Mouse (Mus musculus) heart, postnatal 14 days (tissue): ENCODE measurements around the gene Fggy. TPM values are rescaled to one million over a fixed set of nuclear protein-coding genes. Genes with fewer than 3 reads are reported as not detected.

Experiments used
- DNase-seq, 2 experiments: peaks; one replicate each; pipeline ENCODE4 v3.0.0; 2021 to 2022
- intact Hi-C: fragments of 180-260 bp; cut with DNase I; formaldehyde crosslinking; loops from one replicate; pipeline ENCODE4 v1.15.1; 2025
- total RNA-seq, 2 experiments: library from RNA; stranded (reverse); gene quantifications; 2 replicates each; pipeline ENCODE4 v1.2.3; 2021

Fggy gene
- total RNA-seq, 2 experiments from 2014 or later = 6.0 to 6.7 TPM

GRCm38 (mm10) chr4:95759027-95759731 lies 201.9 kb downstream of the Fggy start:
- intact Hi-C loops = no loop called here
- no peak for DNase-seq

- no peak for DNase-seq
- intact Hi-C loops = no loop called here
Measured at GRCm38 (mm10) chr4:95765359-95765758, 208.1 kb downstream of the Fggy start.

- intact Hi-C loops = no loop called here
- DNase-seq = no peak
Measured at GRCm38 (mm10) chr4:95770469-95770868, 213.2 kb downstream of the Fggy start.

GRCm38 (mm10) chr4:95771542-95771941 lies 214.2 kb downstream of the Fggy start:
- no peak for DNase-seq
- intact Hi-C loops = no loop called here

GRCm38 (mm10) chr4:95771945-95772344 lies 214.6 kb downstream of the Fggy start:
- intact Hi-C loops = no loop called here
- no peak for DNase-seq

- DNase-seq = no peak
- intact Hi-C loops = no loop called here
Measured at GRCm38 (mm10) chr4:95772663-95773062, 215.4 kb downstream of the Fggy start.

GRCm38 (mm10) chr4:95775574-95775973 lies 218.3 kb downstream of the Fggy start:
- intact Hi-C loops = no loop called here
- DNase-seq = no peak

- DNase-seq = no peak
- intact Hi-C loops = no loop called here
Measured at GRCm38 (mm10) chr4:95777839-95778238, 220.5 kb downstream of the Fggy start.

- DNase-seq = no peak
- intact Hi-C loops = no loop called here
Measured at GRCm38 (mm10) chr4:95778528-95778927, 221.2 kb downstream of the Fggy start.

GRCm38 (mm10) chr4:95784146-95784895 lies 227.0 kb downstream of the Fggy start:
- no peak for DNase-seq
- intact Hi-C loops = no loop called here

GRCm38 (mm10) chr4:95787609-95788008 lies 230.3 kb downstream of the Fggy start:
- no peak for DNase-seq
- intact Hi-C loops = no loop called here

- intact Hi-C loops = no loop called here
- DNase-seq = no peak
Measured at GRCm38 (mm10) chr4:95788867-95789266, 231.6 kb downstream of the Fggy start.

- DNase-seq = no peak
- intact Hi-C loops = no loop called here
Measured at GRCm38 (mm10) chr4:95791913-95792475, 234.7 kb downstream of the Fggy start.

GRCm38 (mm10) chr4:95793647-95794328 lies 236.5 kb downstream of the Fggy start:
- intact Hi-C loops = no loop called here
- DNase-seq = no peak

- no peak for DNase-seq
- intact Hi-C loops = no loop called here
Measured at GRCm38 (mm10) chr4:95794651-95795050, 237.3 kb downstream of the Fggy start.

GRCm38 (mm10) chr4:95795283-95795682 lies 238.0 kb downstream of the Fggy start:
- intact Hi-C loops = no loop called here
- DNase-seq = no peak

- intact Hi-C loops = no loop called here
- DNase-seq = no peak
Measured at GRCm38 (mm10) chr4:95819650-95820049, 262.3 kb downstream of the Fggy start.

GRCm38 (mm10) chr4:95821906-95822579 lies 264.7 kb downstream of the Fggy start:
- intact Hi-C loops = no loop called here
- no peak for DNase-seq

GRCm38 (mm10) chr4:95828164-95828563 lies 270.9 kb downstream of the Fggy start:
- intact Hi-C loops = no loop called here
- no peak for DNase-seq

GRCm38 (mm10) chr4:95830320-95830719 lies 273.0 kb downstream of the Fggy start:
- intact Hi-C loops = no loop called here
- DNase-seq = no peak

GRCm38 (mm10) chr4:95839860-95840259 lies 282.6 kb downstream of the Fggy start:
- intact Hi-C loops = no loop called here

More at GRCm38 (mm10) chr4:95839860-95840259, 282.6 kb downstream of the Fggy start:
- DNase-seq = no peak
